Mouse (Mus musculus) bone marrow, adult 2 months (tissue): ENCODE measurements around the gene Pds5b. TPM values are rescaled to one million over a fixed set of nuclear protein-coding genes. Genes with fewer than 3 reads are reported as not detected.
"Not testable (repeated sequence)": the region's sequence is repeated elsewhere in the genome, so short reads cannot be mapped to it uniquely, and the experiment has no call there.

Experiments used
- H3K27ac ChIP-seq: fragments of 200-500 bp; 2 replicates; pipeline ENCODE4 v1.5.1; 2012; ENCODE audit warnings: low read depth, mild to moderate bottlenecking, control low read depth, inconsistent platforms, low read length; ENCODE audit not compliant: control insufficient read depth, poor library complexity, insufficient read depth
- H3K4me1 ChIP-seq: fragments of 200-500 bp; 2 replicates; pipeline ENCODE4 v1.6.1; 2011; ENCODE audit warnings: low read length; ENCODE audit not compliant: control insufficient read depth, insufficient read depth
- H3K4me3 ChIP-seq: fragments of 200-500 bp; replicated peaks from 2 replicates; pipeline ENCODE3; 2011; ENCODE audit warnings: mild to moderate bottlenecking, low read depth, low read length, control low read depth; ENCODE audit not compliant: control insufficient read depth
- CTCF ChIP-seq: fragments of 200-500 bp; IDR thresholded peaks from 2 replicates; pipeline ENCODE4 v1.5.1; 2011; ENCODE audit warnings: low read length, control low read depth; ENCODE audit not compliant: control insufficient read depth, insufficient read depth
- POLR2A ChIP-seq: fragments of 200-500 bp; IDR thresholded peaks from 2 replicates; pipeline ENCODE4 v1.6.1; 2011; ENCODE audit warnings: low read depth, mild to moderate bottlenecking, control low read depth, low read length, borderline replicate concordance; ENCODE audit not compliant: control insufficient read depth
- WGBS: fragments of 180-500 bp; shearing (Covaris S2); methylation state at CpG from one replicate; pipeline ENCODE4 v1.1.7; 2018; 5-methylcytosine and 5-hydroxymethylcytosine counted together
- polyA plus RNA-seq: library from polyadenylated mRNA; stranded (reverse); fragments of >200 nt; gene quantifications from 2 replicates; pipeline ENCODE4 v1.2.4, GENCODE M21; 2011; ENCODE audit warnings: low replicate concordance; ENCODE audit not compliant: missing spikeins, insufficient read depth, insufficient read length

Pds5b gene
- polyA plus RNA-seq, 1 experiment, result 11.5 TPM

DNA sequence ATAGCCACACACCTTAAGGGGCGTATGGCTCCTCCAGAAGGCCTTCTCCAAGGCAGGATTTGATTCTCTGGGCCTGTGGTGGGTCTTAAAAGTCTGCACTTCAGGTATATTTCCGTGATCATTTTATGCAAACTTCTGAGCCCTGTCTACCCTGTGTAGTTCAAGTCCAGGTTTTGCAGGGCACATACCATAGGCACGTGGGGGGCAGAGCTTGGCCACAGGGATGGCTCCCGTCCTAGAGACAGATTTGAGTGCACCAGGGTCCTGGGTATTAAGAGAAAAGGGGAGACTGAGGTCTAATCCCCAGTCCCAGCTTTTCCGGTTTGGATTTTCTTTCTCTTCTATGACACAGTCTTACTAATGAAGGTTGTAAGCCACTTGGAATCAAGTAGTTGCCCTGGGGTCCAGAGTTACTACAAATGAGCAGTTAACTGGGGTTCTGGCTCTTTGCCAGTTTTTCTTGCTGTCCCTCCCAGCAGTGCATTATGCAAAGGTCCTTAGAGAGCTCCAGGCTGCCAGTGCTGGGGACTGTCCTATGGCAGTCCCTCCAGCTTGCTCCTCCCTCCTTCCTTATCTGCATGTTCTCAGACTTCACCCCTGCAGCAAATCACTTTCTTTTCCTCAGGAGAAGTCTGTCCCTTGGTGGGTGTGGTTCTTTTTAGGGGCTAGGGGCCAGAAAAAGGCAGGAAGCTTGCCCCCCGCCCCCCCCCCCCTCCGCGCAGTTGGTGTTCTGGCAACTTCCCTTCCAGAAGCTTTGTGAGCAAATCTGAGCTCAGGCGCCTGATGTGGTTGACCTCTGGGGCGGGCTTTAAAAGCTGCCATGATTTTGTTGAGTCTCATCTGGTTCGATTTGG lies 166.4 kb downstream of the Pds5b start:
- H3K4me1 ChIP-seq, result no peaks in the 10 kb centered on the region
- no peak overlapping the region for H3K27ac ChIP-seq
- 27% methylated on average over 11 of the region's 11 CpGs for WGBS
- H3K4me3 ChIP-seq, result no peak overlapping the region
- TF ChIP-seq CTCF, result no peak
- no peak for TF ChIP-seq POLR2A

DNA sequence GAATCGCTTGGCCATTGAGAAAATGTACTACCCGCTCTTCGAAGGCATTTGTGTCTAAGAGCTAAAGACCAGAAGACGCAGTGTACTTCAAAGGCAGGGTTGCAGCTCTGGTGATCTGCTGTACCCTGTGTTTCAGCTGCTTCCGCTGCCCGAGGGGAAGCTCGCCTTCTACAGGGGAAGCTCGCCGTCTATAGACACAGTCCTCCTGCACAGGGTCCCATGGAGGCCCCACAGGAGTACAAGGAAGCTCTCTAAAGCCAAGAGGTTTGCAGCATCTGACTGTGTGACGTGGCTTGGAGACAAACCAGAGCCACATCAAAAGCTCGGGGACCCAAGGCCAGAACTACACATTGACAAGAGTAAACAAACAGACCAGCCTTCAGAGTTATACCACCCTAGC lies 167.1 kb downstream of the Pds5b start:
- H3K27ac ChIP-seq, result no peak overlapping the region
- H3K4me3 ChIP-seq, result no peak overlapping the region
- 13% methylated on average over 11 of the region's 11 CpGs for WGBS
- H3K4me1 ChIP-seq, result no peaks in the 10 kb centered on the region
- TF ChIP-seq POLR2A, result no peak
- no peak for TF ChIP-seq CTCF

DNA sequence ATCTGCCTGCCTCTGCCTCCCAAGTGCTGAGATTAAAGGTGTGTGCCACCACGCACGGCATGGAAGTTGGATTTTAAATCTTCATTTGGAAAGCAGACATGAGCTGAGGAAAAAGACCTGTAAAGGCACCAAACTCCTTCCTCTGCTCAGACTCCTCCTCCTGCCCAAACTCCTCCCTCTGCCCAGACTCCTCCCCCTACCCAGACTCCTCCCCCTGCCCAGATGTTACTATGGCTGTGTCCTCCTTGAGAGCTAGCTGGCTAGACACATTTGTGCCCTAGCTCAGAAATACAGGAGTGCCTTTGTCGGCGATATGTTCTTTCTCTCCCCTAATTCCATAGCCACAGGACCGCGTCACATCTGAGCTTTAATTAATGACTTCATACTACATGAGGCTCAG lies 172.4 kb downstream of the Pds5b start:
- Histone ChIP-seq H3K27ac (no peak overlapping the region), H3K4me3 (no peak overlapping the region), H3K4me1 (no peaks in the 10 kb centered on the region)
- TF ChIP-seq CTCF (no peak), POLR2A (no peak)
- WGBS, result 92% methylated on average over 6 of the region's 6 CpGs

DNA sequence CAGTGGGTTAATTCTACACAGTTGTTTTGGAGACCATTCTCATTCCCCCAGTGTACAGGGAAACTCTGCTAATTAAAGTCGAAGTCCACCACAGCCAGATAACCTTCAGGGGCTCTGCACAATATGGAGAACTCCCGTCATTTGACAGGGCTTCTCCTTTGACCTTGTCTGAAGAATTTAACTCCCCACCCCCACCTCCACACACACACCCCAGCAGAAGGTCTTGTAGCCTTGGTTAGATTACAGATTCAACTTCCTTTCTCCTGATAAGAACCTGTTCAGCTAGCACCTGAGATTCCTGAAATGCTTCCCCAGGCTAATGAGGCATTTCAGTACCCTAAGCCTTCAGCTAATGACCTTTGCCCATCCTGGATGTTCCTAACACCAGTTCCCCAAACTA lies 177.3 kb downstream of the Pds5b start:
- Histone ChIP-seq H3K27ac (no peak overlapping the region), H3K4me1 (no peaks in the 10 kb centered on the region), H3K4me3 (no peak overlapping the region)
- TF ChIP-seq POLR2A (no peak), CTCF (no peak)
- WGBS, result 65% methylated on average over 2 of the region's 2 CpGs

DNA sequence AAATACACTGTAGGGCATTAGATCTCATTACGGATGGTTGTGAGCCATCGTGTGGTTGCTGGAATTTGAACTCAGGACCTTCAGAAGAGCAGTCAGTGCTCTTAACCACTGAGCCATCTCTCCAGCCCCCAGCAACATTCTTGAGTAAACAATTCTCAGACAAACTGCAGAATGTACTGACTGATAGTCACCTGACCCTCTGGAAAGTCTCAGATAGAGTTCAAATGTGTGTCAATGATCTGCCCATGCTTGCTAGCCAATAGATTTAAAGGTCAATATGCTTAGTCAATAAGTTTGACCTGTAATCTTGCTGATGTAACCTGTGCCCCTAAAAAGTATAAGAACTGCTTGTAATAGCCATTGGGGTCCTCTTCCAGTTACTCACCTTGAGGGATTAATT lies 178.6 kb downstream of the Pds5b start:
- not testable (repeated sequence) for H3K4me1 ChIP-seq, H3K27ac ChIP-seq, H3K4me3 ChIP-seq
- WGBS, result 89% methylated on average over 2 of the region's 2 CpGs

DNA sequence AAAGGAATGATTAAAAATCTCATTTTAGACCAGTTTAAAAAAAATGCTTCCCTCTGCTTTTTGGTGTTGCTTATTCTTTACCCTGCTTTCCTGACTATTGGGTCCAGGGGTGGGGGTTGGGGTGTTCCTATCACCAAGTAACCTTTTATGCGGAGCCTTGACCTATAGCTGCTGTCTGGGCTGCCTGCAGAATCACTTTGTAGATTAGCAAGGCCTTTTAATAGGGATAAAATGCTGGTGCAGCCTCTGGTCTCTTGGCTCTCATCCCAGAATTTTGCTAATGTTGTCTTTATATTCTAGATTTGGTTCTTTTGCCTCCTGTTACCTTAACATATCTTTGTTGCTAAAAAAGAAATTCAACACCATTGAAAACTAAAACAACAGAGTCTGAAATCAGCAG lies 181.0 kb downstream of the Pds5b start:
- 83% methylated on average over 1 of the region's 1 CpGs for WGBS
- H3K4me3 ChIP-seq, result no peak overlapping the region
- TF ChIP-seq CTCF, result no peak
- no peak for TF ChIP-seq POLR2A
- no peak overlapping the region for H3K27ac ChIP-seq
- no peaks in the 10 kb centered on the region for H3K4me1 ChIP-seq

DNA sequence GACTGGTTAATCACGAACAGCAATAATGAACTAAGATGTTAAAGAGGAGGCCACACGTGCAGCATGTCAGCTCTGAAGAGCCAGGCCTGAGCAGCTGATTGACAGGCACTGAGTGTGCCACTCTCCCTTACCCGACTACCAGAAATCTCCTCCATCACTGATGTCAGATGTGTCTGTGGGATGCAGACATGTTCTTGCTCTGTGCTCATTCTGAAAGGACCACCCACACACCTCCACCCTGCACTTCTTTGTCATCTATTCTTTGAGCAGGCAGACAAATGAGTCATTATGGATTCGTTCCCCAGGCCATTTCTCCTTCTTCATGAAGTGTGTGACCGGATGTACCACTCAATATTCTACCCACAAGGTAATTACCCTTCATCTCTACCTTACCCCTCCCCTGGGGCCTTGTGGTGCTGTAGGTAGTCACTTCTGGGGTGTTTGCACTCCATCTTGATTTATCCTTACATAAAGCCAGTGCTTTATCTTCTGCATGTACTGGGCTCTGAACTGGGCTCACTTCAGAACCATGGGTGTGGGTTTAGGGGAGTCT lies 186.2 kb downstream of the Pds5b start:
- Histone ChIP-seq H3K4me3 (no peak overlapping the region), H3K27ac (no peak overlapping the region), H3K4me1 (no peaks in the 10 kb centered on the region)
- 67% methylated on average over 5 of the region's 5 CpGs for WGBS
- TF ChIP-seq CTCF, result no peak
- no peak for TF ChIP-seq POLR2A

Other genes starting within 250 kb of the Pds5b start
- gene Zar1l, start 155.6 kb upstream of the Pds5b start, polyA plus RNA-seq, result not detected in 2 replicates
- 19.7 and 23.3 TPM in 2 replicates for gene Brca2, start 151.1 kb upstream of the Pds5b start, polyA plus RNA-seq
- 26.2 and 29.2 TPM in 2 replicates for gene N4bp2l1, start 76.6 kb upstream of the Pds5b start, polyA plus RNA-seq
- 25.2 and 75.3 TPM in 2 replicates for gene N4bp2l2, start 7.6 kb upstream of the Pds5b start, polyA plus RNA-seq